Mouse (Mus musculus) frontal cortex, adult (tissue): ENCODE data around the gene Pilra.
"Not testable (repeated sequence)": the region's sequence is repeated elsewhere in the genome, so short reads cannot be mapped to it uniquely, and the experiment has no call there.

Source experiments
- ATAC-seq: cut with Nextera tagmentation; 2 replicates; pipeline ENCODE4 v1.9.2; 2017; ENCODE audit warnings: mild to moderate bottlenecking, moderate library complexity, mixed read lengths; ENCODE audit not compliant: low TSS enrichment

Pilra gene

GRCm38 (mm10) chr5:137835966-137836520, at the start of gene Pilra:
TSS of gene Pilra (minus strand) at chr5:137836281.
- ATAC-seq, result not testable (repeated sequence)

GRCm38 (mm10) chr5:137883345-137883744, 47.3 kb upstream of the Pilra start:
- ATAC-seq, result no peak

GRCm38 (mm10) chr5:137882922-137883321, 46.8 kb upstream of the Pilra start:
- ATAC-seq, result no peak

GRCm38 (mm10) chr5:137877860-137878259, 41.8 kb upstream of the Pilra start:
- no peak for ATAC-seq

- ATAC-seq, result no peak
These were observed 39.0 kb upstream of the Pilra start for GRCm38 (mm10) chr5:137875054-137875453.

GRCm38 (mm10) chr5:137872381-137872702, 36.3 kb upstream of the Pilra start:
- ATAC-seq, result not testable (repeated sequence)

GRCm38 (mm10) chr5:137871644-137872380, 35.7 kb upstream of the Pilra start, which contains the start of gene Pilrb2:
TSS of gene Pilrb2 (minus strand) at chr5:137871815.
- not testable (repeated sequence) for ATAC-seq

- ATAC-seq, result not testable (repeated sequence)
These were observed 32.5 kb upstream of the Pilra start for GRCm38 (mm10) chr5:137868600-137868999.

GRCm38 (mm10) chr5:137864008-137864407, 27.9 kb upstream of the Pilra start:
- not testable (repeated sequence) for ATAC-seq

GRCm38 (mm10) chr5:137857960-137858710, 22.1 kb upstream of the Pilra start, which contains the start of gene Pilrb1:
TSS of gene Pilrb1 (minus strand) at chr5:137858106.
- ATAC-seq, result not testable (repeated sequence)

- not testable (repeated sequence) for ATAC-seq
These were observed 20.8 kb upstream of the Pilra start for GRCm38 (mm10) chr5:137856870-137857269.

GRCm38 (mm10) chr5:137854907-137855306, 18.8 kb upstream of the Pilra start:
- ATAC-seq, result not testable (repeated sequence)

- ATAC-seq, result not testable (repeated sequence)
These were observed 14.2 kb upstream of the Pilra start for GRCm38 (mm10) chr5:137850313-137850712.

- ATAC-seq, result not testable (repeated sequence)
These were observed 1.0 kb upstream of the Pilra start for GRCm38 (mm10) chr5:137837110-137837509.

- no peak for ATAC-seq
These were observed 530 bp upstream of the Pilra start for GRCm38 (mm10) chr5:137836611-137837010.

- ATAC-seq, result no peak
These were observed 2.6 kb downstream of the Pilra start for GRCm38 (mm10) chr5:137833500-137833899.

- ATAC-seq, result no peak
These were observed 4.6 kb downstream of the Pilra start for GRCm38 (mm10) chr5:137831506-137831905.

- no peak for ATAC-seq
These were observed 5.0 kb downstream of the Pilra start for GRCm38 (mm10) chr5:137831106-137831505.

- ATAC-seq, result no peak
These were observed 5.8 kb downstream of the Pilra start for GRCm38 (mm10) chr5:137830238-137830637.

GRCm38 (mm10) chr5:137828694-137829093, 7.4 kb downstream of the Pilra start:
- no peak for ATAC-seq

- ATAC-seq, result no peak
These were observed 9.7 kb downstream of the Pilra start for GRCm38 (mm10) chr5:137826421-137826820.

- ATAC-seq, result no peak
These were observed 10.1 kb downstream of the Pilra start for GRCm38 (mm10) chr5:137825971-137826370.

- ATAC-seq, result no peak
These were observed 11.1 kb downstream of the Pilra start for GRCm38 (mm10) chr5:137825030-137825429.
